Mouse (Mus musculus) small intestine, adult 2 months (tissue): Measurements from ENCODE around the gene Akap8. TPM values are rescaled to one million over a fixed set of nuclear protein-coding genes. Genes with fewer than 3 reads are reported as not detected.

Source experiments
- H3K27ac ChIP-seq: fragments of 200-500 bp; 2 replicates; pipeline ENCODE4 v1.5.1; 2012; ENCODE audit warnings: low read depth, low read length, control low read depth, inconsistent platforms; ENCODE audit not compliant: insufficient read depth
- H3K27me3 ChIP-seq: fragments of 200-500 bp; 2 replicates; pipeline ENCODE4 v1.6.1; 2012; ENCODE audit warnings: mild to moderate bottlenecking, moderate library complexity, low read length, inconsistent platforms; ENCODE audit not compliant: control insufficient read depth, insufficient read depth
- H3K36me3 ChIP-seq: fragments of 200-500 bp; 2 replicates; pipeline ENCODE4 v1.6.1; 2012; ENCODE audit warnings: mild to moderate bottlenecking, low read length, control low read depth, inconsistent platforms; ENCODE audit not compliant: control insufficient read depth, insufficient read depth
- H3K4me1 ChIP-seq: fragments of 200-500 bp; 2 replicates; pipeline ENCODE4 v1.6.1; 2012; ENCODE audit warnings: low read length, inconsistent platforms, mixed read lengths; ENCODE audit not compliant: control insufficient read depth, insufficient read depth, insufficient read length
- H3K4me3 ChIP-seq: fragments of 200-500 bp; 2 replicates; pipeline ENCODE4 v1.5.1; 2012; ENCODE audit warnings: low read depth, mild to moderate bottlenecking, control low read depth, inconsistent platforms, low read length, moderate library complexity
- CTCF ChIP-seq: fragments of 200-500 bp; IDR thresholded peaks from 2 replicates; pipeline ENCODE4 v1.5.1; 2012; ENCODE audit warnings: low read depth, mild to moderate bottlenecking, control low read depth, inconsistent platforms, low read length, moderate library complexity, mixed read lengths; ENCODE audit not compliant: insufficient replicate concordance, insufficient read length; ENCODE audit errors: extremely low read depth
- POLR2A ChIP-seq: fragments of 200-500 bp; IDR thresholded peaks from 2 replicates; pipeline ENCODE4 v1.6.1; 2012; ENCODE audit warnings: low read depth, mild to moderate bottlenecking, control low read depth, inconsistent platforms, low read length, moderate library complexity
- whole genome bisulfite sequencing: fragments of 180-500 bp; shearing (Covaris S2); methylation state at CpG from one replicate; pipeline ENCODE4 v1.1.7; 2018; 5-methylcytosine and 5-hydroxymethylcytosine counted together
- polyA plus RNA-seq: library from polyadenylated mRNA; depleted of rRNA; stranded (reverse); fragments of >200 nt; gene quantifications from 2 replicates; pipeline ENCODE4 v1.2.3, GENCODE M21; 2012

The Akap8 gene
- polyA plus RNA-seq, 1 experiment, result 28.6 TPM

- WGBS, result 60% methylated on average over 3 of the region's 3 CpGs
- H3K36me3 ChIP-seq, result peaks cover 7% of the 10 kb centered on the region; the same call in 1 of the 2 replicates
- H3K27me3 ChIP-seq, result no peaks in the 10 kb centered on the region
- H3K4me3 ChIP-seq, result no peak overlapping the region
- H3K4me1 ChIP-seq, result no peaks in the 10 kb centered on the region
- TF ChIP-seq CTCF (no peak), POLR2A (no peak)
- no peak overlapping the region for H3K27ac ChIP-seq
These were observed 52.5 kb downstream of the Akap8 start for GRCm38 (mm10) chr17:32268540-32268960.

DNA sequence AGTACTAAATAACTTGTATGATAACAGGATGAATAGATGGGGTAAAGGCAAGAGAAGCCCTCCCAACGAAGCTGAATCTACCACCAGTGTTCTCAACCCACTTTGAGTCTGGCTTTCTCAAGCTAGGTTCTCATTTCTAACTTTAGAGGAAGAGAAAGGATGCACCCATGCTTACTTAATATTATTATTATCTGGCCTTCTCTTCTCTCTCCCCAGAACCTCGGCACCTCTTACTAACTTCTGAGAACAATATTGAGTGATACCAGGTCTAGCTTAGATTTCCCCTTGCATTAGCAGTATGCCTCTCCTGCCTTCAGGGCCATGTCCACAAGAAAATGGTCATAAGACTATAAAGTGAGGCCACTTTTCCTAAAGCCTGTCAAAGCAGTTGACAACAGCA lies 52.9 kb downstream of the Akap8 start:
- Histone ChIP-seq H3K4me3 (no peak overlapping the region), H3K27ac (no peak overlapping the region), H3K36me3 (peaks cover 5% of the 10 kb centered on the region; the same call in 1 of the 2 replicates), H3K27me3 (no peaks in the 10 kb centered on the region), H3K4me1 (no peaks in the 10 kb centered on the region)
- TF ChIP-seq POLR2A, result no peak
- no peak for TF ChIP-seq CTCF
- 56% methylated on average over 2 of the region's 2 CpGs for WGBS

- WGBS, result 8% methylated on average over 1 of the region's 1 CpGs
- no peak overlapping the region for H3K27ac ChIP-seq
- TF ChIP-seq CTCF (no peak), POLR2A (no peak)
- H3K36me3 ChIP-seq, result peaks cover 5% of the 10 kb centered on the region; the same call in 1 of the 2 replicates
- no peaks in the 10 kb centered on the region for H3K27me3 ChIP-seq
- no peaks in the 10 kb centered on the region for H3K4me1 ChIP-seq
- no peak overlapping the region for H3K4me3 ChIP-seq
These were observed 53.4 kb downstream of the Akap8 start for GRCm38 (mm10) chr17:32267617-32268016.

DNA sequence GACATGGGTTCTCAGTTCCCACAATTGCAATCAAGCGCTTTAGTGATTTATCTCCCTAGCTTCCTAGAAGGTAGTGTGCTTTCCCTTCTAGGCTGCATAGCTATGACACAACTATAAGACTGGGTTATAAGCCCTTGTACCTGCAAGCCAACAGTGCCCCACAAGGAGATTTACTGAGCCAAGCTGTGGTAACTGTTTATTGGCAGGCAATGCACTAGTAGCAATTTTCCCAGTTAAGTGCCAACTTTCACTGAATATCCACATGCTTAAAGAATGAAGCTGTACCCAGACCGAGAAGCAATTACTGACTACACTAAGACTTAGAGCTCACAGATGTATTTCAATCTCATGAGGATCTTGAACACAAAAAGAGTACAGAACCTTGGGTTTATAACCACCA lies 57.4 kb downstream of the Akap8 start:
- H3K4me1 ChIP-seq, result no peaks in the 10 kb centered on the region
- no peak overlapping the region for H3K27ac ChIP-seq
- no peaks in the 10 kb centered on the region for H3K36me3 ChIP-seq
- 78% methylated on average over 2 of the region's 2 CpGs for WGBS
- no peak overlapping the region for H3K4me3 ChIP-seq
- TF ChIP-seq CTCF (no peak), POLR2A (no peak)
- H3K27me3 ChIP-seq, result no peaks in the 10 kb centered on the region

GRCm38 (mm10) chr17:32262831-32263559 lies 58.0 kb downstream of the Akap8 start:
- Histone ChIP-seq H3K27me3 (no peaks in the 10 kb centered on the region), H3K4me3 (no peak overlapping the region), H3K27ac (no peak overlapping the region), H3K4me1 (peaks cover 2% of the 10 kb centered on the region; the same call in 1 of the 2 replicates), H3K36me3 (no peaks in the 10 kb centered on the region)
- whole genome bisulfite sequencing, result 89% methylated on average over 8 of the region's 8 CpGs
- no peak for TF ChIP-seq POLR2A
- TF ChIP-seq CTCF, result no peak

GRCm38 (mm10) chr17:32258869-32259268 lies 62.2 kb downstream of the Akap8 start:
- TF ChIP-seq CTCF (no peak), POLR2A (no peak)
- Histone ChIP-seq H3K4me3 (no peak overlapping the region), H3K36me3 (peaks cover 1% of the 10 kb centered on the region; the same call in 1 of the 2 replicates), H3K27me3 (no peaks in the 10 kb centered on the region), H3K4me1 (peaks cover 2% of the 10 kb centered on the region; the same call in 1 of the 2 replicates), H3K27ac (no peak overlapping the region)
- 91% methylated on average over 2 of the region's 2 CpGs for WGBS

- TF ChIP-seq CTCF (no peak), POLR2A (no peak)
- Histone ChIP-seq H3K27me3 (no peaks in the 10 kb centered on the region), H3K27ac (no peak overlapping the region), H3K4me3 (no peak overlapping the region), H3K36me3 (peaks cover 1% of the 10 kb centered on the region; the same call in 1 of the 2 replicates), H3K4me1 (peaks cover 2% of the 10 kb centered on the region; the same call in 1 of the 2 replicates)
- 69% methylated on average over 6 of the region's 6 CpGs for WGBS
These were observed 63.1 kb downstream of the Akap8 start for GRCm38 (mm10) chr17:32257944-32258343.

- 94% methylated on average over 2 of the region's 2 CpGs for WGBS
- no peak for TF ChIP-seq POLR2A
- TF ChIP-seq CTCF, result no peak
- Histone ChIP-seq H3K4me3 (no peak overlapping the region), H3K27me3 (no peaks in the 10 kb centered on the region), H3K36me3 (peaks cover 3% of the 10 kb centered on the region), H3K4me1 (peaks cover 2% of the 10 kb centered on the region; the same call in 1 of the 2 replicates), H3K27ac (no peak overlapping the region)
These were observed 63.6 kb downstream of the Akap8 start for GRCm38 (mm10) chr17:32257452-32257851.
